Mouse (Mus musculus): Measurements from ENCODE around the gene Tdrd7. TPM values are rescaled to one million over a fixed set of nuclear protein-coding genes. Genes with fewer than 3 reads are reported as not detected.

The Tdrd7 gene
- total RNA-seq (2023) = 2.4 TPM

GRCm38 (mm10) chr4:45964771-45965439 lies at the start of gene Tdrd7:
Gene Tdrd7, plus strand, starts transcription at chr4:45965334.

GRCm38 (mm10) chr4:46038892-46039751 lies 74.0 kb downstream of the Tdrd7 start, which contains the start of gene Tmod1:
Gene Tmod1, plus strand, starts transcription at chr4:46038935.

Other genes with a start within 250 kb of the Tdrd7 start
- gene Aldh1b1, start 166.3 kb upstream of the Tdrd7 start, total RNA-seq (2023) = 6.9 TPM
- not detected for gene Igfbpl1, start 138.4 kb upstream of the Tdrd7 start, total RNA-seq (2023)
- 0.64 TPM for gene Stra6l, start 116.7 kb upstream of the Tdrd7 start, total RNA-seq (2023)
- not detected for gene Ccdc180, start 75.0 kb upstream of the Tdrd7 start, total RNA-seq (2023)
- gene Tmod1, start 73.6 kb downstream of the Tdrd7 start, total RNA-seq (2023) = not detected
- gene Ncbp1, start 173.3 kb downstream of the Tdrd7 start, total RNA-seq (2023) = 63.9 TPM
- 35.7 TPM for gene Tstd2, start 173.4 kb downstream of the Tdrd7 start, total RNA-seq (2023)
- gene Xpa, start 231.0 kb downstream of the Tdrd7 start, total RNA-seq (2023) = 40.4 TPM

Data from CD8-positive naive resting alpha-beta T cell, adult 57 days (primary cell).